Mouse (Mus musculus): Measurements from ENCODE around the gene Ankrd26.
A peak's percentile ranks its signal among the peaks of the same experiment; 100 is the strongest.

Gene Ankrd26

DNA sequence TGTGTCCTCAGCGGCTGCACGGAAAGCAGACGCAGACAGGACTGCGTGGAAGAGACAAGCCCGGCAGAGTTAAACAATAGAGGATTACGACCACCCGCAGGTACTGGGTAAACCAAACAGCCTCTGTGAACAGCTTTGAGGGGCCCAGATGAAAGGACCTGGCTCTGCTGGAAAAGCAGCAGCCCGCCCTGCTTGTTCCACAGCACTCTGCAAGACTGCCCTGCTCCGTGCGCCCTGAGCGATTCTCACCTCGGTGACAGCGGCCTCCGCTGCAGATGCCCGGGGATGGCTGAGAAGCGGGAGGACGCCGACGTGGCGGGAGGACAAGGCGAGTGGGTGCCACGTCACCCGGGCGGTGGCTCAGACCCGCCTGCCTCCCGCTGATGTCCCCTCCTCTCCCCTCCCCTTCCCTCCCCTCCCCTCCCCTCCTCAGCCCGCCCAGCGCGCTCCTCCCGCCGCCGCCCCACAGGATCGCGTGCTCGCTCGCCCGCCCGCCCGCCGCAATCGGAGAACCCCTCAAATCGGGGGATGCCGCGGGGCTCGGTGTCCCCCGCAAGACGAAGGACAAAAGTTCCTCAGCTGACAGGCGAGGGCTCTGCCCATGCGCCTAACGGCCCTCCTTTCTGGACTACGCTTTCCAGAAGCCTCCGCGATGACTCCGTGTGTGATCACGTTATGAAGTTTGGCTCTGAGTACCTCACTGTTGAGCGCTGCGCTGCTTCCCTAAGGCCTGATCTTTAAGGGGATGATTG is 82.9 kb downstream of the Ankrd26 start, which contains the start of gene Zfp9:
Gene Zfp9, minus strand, starts transcription at position 364 of the 752 bp plus-strand sequence.
- DNase-seq (ENCODE audit: low spot score in 2 of 2): peak; percentile 59 to 75

DNA sequence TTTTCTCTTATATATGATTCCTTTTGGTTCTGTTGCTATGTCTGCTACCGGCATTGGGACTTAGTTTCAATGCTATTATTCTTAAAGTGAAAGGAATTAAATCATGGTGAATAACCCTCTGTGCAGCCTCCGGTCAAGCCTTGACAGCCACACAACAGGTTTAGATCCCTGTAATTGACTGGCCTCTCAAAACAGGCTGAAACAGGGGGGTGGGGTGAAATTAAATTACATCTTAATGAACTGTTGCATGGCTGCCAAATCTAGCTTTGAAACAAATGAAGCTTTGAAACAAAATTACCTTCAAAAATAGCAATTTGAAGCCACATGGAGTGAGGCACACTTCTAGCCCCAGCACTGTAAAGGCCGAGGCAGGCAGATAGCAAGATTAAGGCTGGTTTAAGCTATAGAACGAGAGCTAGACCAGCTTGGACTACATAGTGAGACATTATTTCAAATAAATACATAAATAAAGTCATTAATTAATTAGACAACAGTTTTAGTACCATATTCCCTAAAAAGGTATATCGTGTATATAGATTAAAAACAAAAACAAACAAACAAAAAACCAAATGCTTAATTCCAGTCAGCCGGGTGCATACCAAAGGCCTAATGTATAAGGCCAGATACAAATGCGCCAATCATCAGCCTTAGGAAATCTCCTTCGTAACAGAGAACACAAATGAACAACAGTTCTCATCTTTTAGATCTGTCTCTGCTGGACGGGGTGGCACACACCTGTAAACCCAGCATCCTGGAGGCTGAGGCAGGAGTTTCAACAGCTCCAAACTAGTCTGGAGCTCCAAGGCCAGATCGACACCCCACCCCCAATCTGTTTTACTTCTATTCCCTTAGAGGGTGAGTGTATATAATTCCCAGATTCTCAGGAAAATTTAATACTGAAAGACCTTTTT is 83.9 kb downstream of the Ankrd26 start:
- no peak for DNase-seq (ENCODE audit: low spot score in 2 of 2)

DNA sequence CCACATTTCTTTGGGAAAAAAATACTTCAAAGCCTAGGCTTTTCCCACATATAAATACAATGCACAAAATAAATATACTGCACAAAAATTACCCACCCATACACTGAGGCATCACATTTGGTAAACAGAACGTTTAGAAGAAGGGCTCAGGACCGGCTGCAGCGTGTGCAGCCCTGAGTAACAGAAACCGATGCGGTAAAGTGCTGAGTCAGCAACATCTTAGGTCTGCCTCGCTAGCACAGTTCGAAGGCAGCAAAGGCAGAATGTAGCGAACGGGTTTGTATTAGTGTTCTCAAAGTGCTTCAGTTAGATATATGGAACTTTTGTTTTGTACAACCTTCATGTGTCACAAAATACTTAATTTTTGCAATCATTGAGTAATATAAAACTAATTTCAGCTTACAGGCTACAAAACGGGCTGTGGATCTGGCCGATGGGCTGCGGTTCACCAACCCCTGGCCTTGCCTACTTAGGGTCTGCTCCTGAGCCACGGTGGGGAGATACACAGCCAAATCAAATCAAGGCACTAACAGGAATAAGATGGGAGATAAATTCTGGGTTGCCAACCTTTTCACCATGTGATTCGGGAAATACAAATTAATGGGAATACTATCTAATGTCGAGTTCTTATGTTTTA is 99.8 kb downstream of the Ankrd26 start:
- DNase-seq (ENCODE audit: low spot score in 2 of 2): no peak

DNA sequence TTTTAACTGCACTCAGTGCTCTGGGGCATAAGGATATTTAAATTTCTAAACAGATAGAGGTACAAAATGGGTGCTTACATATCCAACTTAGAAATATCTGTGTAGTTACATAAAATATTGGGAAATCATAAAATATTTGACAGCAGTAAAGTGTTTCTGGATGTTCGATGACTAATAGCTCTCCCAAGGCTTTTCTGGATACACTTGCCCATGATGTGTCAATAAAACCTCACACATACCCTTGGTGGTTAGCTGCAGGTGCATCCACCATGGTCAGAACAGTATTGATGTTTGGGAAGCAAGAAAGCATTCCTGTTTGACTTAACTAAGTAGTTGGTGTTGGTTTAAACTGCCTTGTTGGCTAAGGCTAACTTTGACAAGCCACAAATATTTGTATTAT is 104.3 kb downstream of the Ankrd26 start:
- no peak for DNase-seq (ENCODE audit: low spot score in 2 of 2)

DNA sequence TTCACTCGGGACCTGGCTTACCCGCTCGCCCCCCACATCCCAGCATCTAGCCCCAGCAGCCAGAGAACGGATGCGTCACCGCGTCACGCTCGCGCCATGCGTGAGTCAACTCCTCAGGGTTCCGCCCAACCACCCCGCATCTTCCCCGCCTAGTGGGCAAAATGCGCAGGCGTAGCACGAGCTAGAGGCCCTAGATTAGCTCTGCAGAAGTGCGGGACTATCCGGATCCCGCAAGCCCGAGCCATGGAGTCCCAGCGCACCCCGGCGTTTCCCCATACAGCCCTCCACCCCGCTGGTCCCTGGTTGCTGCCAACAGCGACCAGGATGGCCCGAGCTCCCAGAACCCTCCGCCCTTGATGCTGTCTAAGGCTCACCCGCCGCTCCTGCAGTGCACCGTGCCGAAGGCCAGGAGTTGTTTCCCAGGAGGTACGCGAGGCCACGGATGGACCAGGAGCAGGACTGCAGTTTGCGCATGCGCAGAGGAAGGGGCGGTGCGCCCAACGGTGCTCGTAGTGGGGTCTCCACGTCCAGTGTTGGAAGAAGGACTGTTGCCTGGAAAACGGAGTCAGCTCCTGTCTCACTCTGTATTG is 106.9 kb downstream of the Ankrd26 start, which contains the start of gene Zfp248:
Gene Zfp248, minus strand, starts transcription at position 487 of the 590 bp plus-strand sequence.
- DNase-seq (ENCODE audit: low spot score in 2 of 2): peak; percentile 57 to 72

DNA sequence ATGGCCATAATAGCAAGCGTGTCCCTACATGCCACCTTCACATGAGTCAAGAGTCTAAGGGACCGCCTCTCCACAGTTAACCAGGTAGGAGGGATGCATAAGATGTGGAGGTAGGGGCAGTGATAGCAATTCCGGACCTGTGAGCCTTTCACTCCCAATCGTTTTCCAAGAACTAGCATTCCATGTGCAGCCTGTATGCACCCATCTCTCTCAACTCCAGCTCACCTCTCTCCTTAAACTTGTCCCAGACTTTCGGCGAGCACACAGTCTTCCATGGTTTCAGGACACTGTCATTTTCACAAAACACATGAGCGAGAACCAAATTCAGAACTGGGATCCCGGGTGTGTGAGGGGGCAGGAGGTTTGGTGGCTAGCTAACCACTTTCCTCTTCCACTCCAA is 107.6 kb downstream of the Ankrd26 start:
- DNase-seq (ENCODE audit: low spot score in 2 of 2): peak in 1 of 2 experiments; percentile 5
